Comparison of ENCODE assay signal across 7 mouse cellular contexts in the genomic region with DNA sequence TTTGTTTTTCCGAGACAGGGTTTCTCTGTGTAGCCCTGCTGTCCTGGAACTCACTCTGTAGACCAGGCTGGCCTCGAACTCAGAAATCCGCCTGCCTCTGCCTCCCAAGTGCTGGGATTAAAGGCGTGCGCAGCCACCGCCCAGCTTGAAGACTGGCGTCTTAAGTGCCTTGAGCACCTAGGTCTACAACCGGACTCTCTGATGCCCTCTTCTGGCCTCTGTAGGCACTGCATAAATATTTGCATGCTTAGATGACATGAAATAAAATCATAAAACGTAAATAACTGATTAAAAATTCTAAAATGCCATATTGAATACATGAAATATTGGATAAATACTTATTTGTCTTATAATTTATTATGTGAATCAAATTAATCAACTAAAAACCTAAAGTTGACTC. TPM values are rescaled to one million over a fixed set of nuclear protein-coding genes. Genes with fewer than 3 reads are reported as not detected.
DNase-seq lines count a peak whose midpoint lies in the region; ATAC-seq lines count a peak whose summit lies in the region.
"Not testable (repeated sequence)": the region's sequence is repeated elsewhere in the genome, so short reads cannot be mapped to it uniquely, and the experiment has no call there.

No protein-coding gene starts in this region.

- peak; percentile 56 for DNase-seq in WW6 (ENCODE audit: low read depth, low spot score)
- DNase-seq in cerebellum, adult 9-11 months = peak; percentile 47
- DNase-seq in frontal cortex, postnatal 36 days (ENCODE audit: low spot score in 2 of 2) = peak; percentile 57 to 66
- peak; percentile 75 for DNase-seq in intestine, embryonic 14.5 days (ENCODE audit: low spot score)
- peak; percentile 60 for DNase-seq in left cerebral cortex, postnatal 4 days
- DNase-seq in midbrain, embryonic 14.5 days = peak; percentile 78
- peak; percentile 65 to 84 for DNase-seq in spleen, postnatal 10 days (ENCODE audit: low spot score in 2 of 2)

- H3K4me3 ChIP-seq in intestine, embryonic 14.5 days (ENCODE audit: low read depth, low read length); midbrain, embryonic 14.5 days (replicated peaks; ENCODE audit: low read depth, low read length): not testable (repeated sequence)

- ATAC-seq in intestine, embryonic 14.5 days (replicated peaks; ENCODE audit: low FRiP score, low TSS enrichment, low read depth); midbrain, embryonic 14.5 days (ENCODE audit: low FRiP score, low TSS enrichment): not testable (repeated sequence)

- H3K9me3 ChIP-seq in intestine, embryonic 14.5 days (ENCODE audit: control insufficient read depth, low read length); midbrain, embryonic 14.5 days (ENCODE audit: control insufficient read depth, low read length): not testable (repeated sequence)

- not testable (repeated sequence) for H3K9ac ChIP-seq in intestine, embryonic 14.5 days (ENCODE audit: low read length); midbrain, embryonic 14.5 days (replicated peaks; ENCODE audit: low read length)

- intact Hi-C loops in left cerebral cortex, postnatal 4 days (cut with DNase I) = loop anchor here (10.0 kb wide), 2 partner anchors 133 to 633 kb away; no protein-coding TSS in a partner anchor

- not testable (repeated sequence) for H3K27me3 ChIP-seq in intestine, embryonic 14.5 days (replicated peaks; ENCODE audit: control insufficient read depth, insufficient read depth, low read length); midbrain, embryonic 14.5 days (ENCODE audit: control insufficient read depth, insufficient read depth, low read length)

- H3K27ac ChIP-seq in intestine, embryonic 14.5 days (ENCODE audit: low read depth); midbrain, embryonic 14.5 days (replicated peaks; ENCODE audit: low read depth, low read length): not testable (repeated sequence)

- not testable (repeated sequence) for H3K4me2 ChIP-seq in intestine, embryonic 14.5 days (ENCODE audit: low read length); midbrain, embryonic 14.5 days (ENCODE audit: low read length)

- not testable (repeated sequence) for H3K4me1 ChIP-seq in intestine, embryonic 14.5 days (replicated peaks; ENCODE audit: control insufficient read depth, insufficient read depth, low read length); midbrain, embryonic 14.5 days (ENCODE audit: control insufficient read depth, insufficient read depth, low read length)

- WGBS in intestine, embryonic 14.5 days = 72% methylated on average over 9 of the region's 9 CpGs
- 71% methylated on average over 9 of the region's 9 CpGs for WGBS in midbrain, embryonic 14.5 days

- peaks cover 99% of the 10 kb centered on the region for H3K36me3 ChIP-seq in intestine, embryonic 14.5 days (ENCODE audit: control insufficient read depth, insufficient read depth, low read length)
- peaks cover 97% of the 10 kb centered on the region for H3K36me3 ChIP-seq in midbrain, embryonic 14.5 days (ENCODE audit: control insufficient read depth, insufficient read depth, low read length)

RNA-seq across cellular contexts. Expression of a gene that starts 26.7 kb away (rescaled TPM):
- 310 and 321 TPM in 2 replicates for polyA plus RNA-seq in intestine, embryonic 14.5 days (2014; fragmentation: Nextera tagmentation; extraction: Ambion mirVana)
- 100 to 1,000 TPM; 241 to 259 TPM for total RNA-seq in left cerebral cortex, postnatal 4 days (2021)
- polyA plus RNA-seq in midbrain, embryonic 14.5 days (2014; fragmentation: Nextera tagmentation; extraction: Ambion mirVana) = 252 and 292 TPM in 2 replicates

RNA-seq across cellular contexts. Expression of a gene that starts 26.8 kb away (rescaled TPM):
- polyA plus RNA-seq in intestine, embryonic 14.5 days (2014; fragmentation: Nextera tagmentation; extraction: Ambion mirVana) = 93.1 and 97.1 TPM in 2 replicates
- total RNA-seq in left cerebral cortex, postnatal 4 days (2021) = 10 to 100 TPM; 67.0 to 67.3 TPM
- polyA plus RNA-seq in midbrain, embryonic 14.5 days (2014; fragmentation: Nextera tagmentation; extraction: Ambion mirVana) = 49.9 and 76.6 TPM in 2 replicates

RNA-seq across cellular contexts. Expression of a gene that starts 27.0 kb away (rescaled TPM):
- polyA plus RNA-seq in intestine, embryonic 14.5 days (2014; fragmentation: Nextera tagmentation; extraction: Ambion mirVana) = 38.2 and 38.5 TPM in 2 replicates
- total RNA-seq in left cerebral cortex, postnatal 4 days (2021) = 10 to 100 TPM; 31.5 to 33.8 TPM
- polyA plus RNA-seq in midbrain, embryonic 14.5 days (2014; fragmentation: Nextera tagmentation; extraction: Ambion mirVana) = 31.1 and 39.7 TPM in 2 replicates
